Mouse (Mus musculus): Measurements from ENCODE around the gene Spsb1.

Gene Spsb1

DNA sequence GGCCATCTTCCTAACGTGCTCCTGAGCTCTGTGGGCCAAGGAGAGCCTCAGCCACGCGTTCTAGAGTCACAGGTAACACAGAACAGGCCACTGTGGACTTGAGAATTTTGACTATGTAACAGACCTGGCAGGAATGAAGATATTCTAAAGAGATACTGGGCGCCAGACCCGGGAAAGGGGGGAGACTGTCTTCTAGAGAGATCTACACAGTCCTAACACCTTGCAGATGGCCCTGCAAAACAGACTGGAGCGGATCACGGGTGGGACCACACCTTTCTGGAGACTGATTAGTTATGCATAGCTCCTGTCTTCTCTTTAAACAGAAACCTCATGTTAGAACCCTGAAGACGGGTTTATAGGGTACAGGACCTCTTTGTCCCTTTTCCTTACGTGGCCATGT, 100.1 kb downstream of the Spsb1 start:
- no peak for DNase-seq

DNA sequence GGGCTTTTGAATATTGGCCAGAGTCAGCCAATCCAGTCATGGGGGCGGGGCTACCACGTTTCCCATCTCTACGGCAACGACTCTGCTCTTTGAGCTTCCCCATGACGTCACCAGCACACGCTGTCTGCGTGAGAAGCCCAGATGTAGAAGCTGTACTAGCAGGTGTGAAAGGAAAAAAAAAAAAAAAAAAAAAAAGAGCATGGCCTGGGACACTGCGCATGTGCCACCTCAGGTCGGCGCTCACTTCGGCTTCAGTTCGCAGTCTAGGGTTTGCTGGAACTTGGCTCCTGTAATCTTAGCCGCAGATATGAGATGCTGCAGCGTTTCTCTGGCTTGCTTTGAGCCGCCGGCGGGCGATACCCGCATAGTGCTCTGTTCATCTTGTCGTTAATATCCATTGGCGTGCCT, 100.5 kb downstream of the Spsb1 start:
- peak; percentile 43 to 57 for DNase-seq

DNA sequence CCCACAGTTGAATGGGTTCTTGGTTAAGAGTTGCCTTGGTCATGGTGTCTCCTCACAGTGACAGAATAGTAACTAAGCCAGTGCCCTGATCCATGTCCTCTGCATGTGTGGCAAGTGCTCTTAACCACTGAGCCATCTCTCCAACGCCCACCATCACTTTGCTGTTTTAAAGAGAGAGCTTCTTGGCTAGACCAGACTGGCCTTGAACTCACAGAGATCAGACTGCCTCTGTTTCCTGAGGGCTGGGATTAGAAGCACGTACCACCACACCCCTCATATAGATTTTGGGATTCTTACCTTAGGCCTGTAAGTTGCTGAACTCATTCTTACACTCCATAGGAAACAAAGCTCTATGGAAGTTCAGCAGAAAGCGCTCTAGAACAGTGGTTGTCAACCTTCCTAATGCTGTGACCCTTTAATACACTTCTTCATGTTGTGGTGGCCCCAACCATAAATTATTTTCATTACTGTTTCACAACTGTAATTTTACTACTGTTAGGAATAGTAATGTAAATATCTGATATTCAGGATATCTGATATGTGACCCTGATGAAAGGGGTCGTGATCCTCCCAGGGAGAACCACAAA, 101.1 kb downstream of the Spsb1 start:
- no peak for DNase-seq

DNA sequence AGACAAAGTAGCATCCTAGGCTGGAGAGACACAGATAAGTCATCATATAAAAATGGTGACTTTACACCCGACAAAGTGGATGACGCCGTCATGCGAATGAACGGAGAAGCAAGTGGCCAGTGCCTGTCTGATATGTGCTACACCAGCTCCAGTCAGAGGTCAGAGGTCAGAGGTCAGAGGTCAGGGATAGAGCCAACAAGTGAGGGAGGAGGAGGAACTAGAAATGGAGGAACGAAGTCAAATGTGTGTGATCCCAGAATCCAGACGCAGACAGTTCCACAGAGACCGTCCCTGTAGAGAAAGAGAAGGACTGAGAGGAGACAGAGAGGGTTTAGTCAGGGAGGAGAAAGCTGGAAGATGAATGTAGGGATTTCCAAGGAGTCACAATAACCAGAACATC, 103.3 kb downstream of the Spsb1 start:
- no peak for DNase-seq

DNA sequence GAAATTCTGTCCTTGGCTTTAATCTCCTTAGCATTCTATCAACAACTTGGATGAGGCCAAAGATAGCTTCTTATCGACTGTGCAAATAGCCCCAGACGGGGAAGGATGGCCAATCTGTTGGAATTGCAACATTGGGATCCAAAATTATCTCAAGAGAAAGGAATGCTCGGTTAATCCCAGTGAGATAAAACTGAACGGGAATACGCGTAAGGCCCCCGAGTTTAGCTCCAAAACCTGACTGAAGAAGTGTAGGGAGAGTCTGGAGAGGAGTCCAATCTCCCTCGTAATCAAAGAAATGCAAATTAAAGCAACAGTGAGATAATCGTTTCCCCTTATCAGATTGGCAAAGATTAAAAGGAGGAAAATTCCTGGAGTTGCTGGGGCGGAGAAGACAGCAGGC, 104.2 kb downstream of the Spsb1 start:
- no peak for DNase-seq

DNA sequence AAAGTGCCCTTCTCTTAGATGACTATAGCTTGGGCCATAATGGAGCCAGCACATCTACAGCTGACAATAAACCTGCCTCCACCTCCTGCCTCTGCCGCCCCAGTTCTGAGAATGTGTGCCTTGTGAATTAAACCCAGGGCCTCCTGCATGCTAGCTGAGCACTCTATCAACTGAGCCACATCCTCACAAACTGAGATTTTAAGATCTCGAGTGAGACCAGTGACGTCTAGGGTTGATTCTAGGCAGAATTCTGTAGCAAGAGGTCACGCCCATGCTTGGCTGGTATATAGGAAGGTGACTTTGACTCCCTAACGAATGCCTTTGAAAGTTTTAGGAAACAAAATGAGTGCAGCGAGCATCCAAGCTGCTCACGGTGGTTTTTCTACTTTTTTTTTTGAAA, 104.8 kb downstream of the Spsb1 start:
- DNase-seq: no peak

DNA sequence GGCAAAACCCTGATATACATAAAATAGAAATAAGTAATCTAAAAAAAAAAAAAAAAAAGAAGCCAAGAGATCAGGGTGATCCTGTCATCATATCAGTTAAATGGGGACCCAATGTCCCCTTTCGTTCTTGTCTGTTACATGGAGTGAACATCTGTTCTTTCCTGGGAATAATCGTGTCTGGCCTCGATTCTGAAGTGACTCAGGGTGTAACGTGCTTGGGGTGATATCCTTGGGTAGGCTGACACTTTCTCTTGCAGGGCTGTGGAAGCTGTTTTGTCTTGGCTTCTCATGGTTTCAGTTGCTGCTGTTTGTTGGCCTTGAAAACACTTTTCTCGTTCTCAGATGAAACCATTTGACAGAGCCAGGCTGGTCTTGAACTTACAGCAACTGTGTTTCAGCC, 105.8 kb downstream of the Spsb1 start:
- DNase-seq: no peak

DNA sequence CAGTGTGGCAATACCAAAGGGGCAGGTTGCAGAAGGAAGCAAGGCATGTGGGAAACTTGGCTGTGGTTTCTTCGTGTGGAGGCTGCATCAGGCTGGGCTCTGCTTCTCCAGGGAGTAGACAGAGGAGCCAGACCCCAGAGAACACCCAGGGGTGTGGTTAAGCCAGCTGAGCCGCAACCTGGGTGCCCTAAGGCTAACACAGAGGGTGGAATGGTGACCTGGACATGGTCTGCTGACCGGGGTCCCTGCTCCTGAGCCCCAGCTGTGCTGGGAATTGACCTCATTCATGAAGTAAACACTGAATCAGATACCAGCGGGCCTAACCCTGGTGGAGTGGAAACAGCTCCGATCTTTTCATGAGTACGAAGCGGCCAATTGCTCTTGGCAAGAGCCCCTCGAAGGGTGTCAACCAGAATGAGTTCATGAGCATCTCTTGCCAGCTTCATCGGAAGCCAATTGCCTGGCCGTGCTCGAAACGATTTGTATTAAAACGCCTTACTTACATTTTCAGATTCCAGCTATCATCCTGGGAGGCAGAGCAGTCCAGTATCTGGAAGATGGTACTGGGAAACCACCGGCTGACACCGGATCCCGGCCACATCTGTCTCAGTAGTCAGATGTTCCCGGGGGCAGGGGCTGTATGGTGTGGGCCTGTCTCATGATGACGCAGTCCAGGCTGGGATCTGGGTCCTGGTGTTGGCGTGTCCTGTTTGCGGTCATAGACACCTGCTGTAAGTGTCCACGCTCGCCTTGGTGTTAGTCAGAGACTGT, 107.8 kb downstream of the Spsb1 start:
- no peak for DNase-seq
